Mouse (Mus musculus) embryonic fibroblast, embryonic 13.5 days (primary cell): ENCODE measurements around the gene Ccdc91.

Source experiments
- CTCF ChIP-seq: IDR thresholded peaks from 2 replicates; pipeline ENCODE4 v1.5.1; 2011; ENCODE audit warnings: mild to moderate bottlenecking, control low read depth, low read length, moderate library complexity, borderline replicate concordance; ENCODE audit not compliant: insufficient read depth
- POLR2A ChIP-seq: IDR thresholded peaks from 2 replicates; pipeline ENCODE4 v1.6.1; 2011; ENCODE audit warnings: low read depth, mild to moderate bottlenecking, control low read depth, low read length, moderate library complexity

- TF ChIP-seq POLR2A (no peak), CTCF (no peak)
Observed at GRCm38 (mm10) chr6:147538236-147538635, 62.6 kb downstream of the Ccdc91 start.
